Mouse (Mus musculus) kidney, postnatal 25 days (tissue): ENCODE measurements around the gene Xlr4a.
"Not testable (repeated sequence)": the region's sequence is repeated elsewhere in the genome, so short reads cannot be mapped to it uniquely, and the experiment has no call there.

ENCODE experiments used
- DNase-seq, 2 experiments: peaks; one replicate each; pipeline ENCODE4 v3.0.0; 2021; ENCODE audit warnings: mixed read lengths in 2 of 2

The Xlr4a gene

DNA sequence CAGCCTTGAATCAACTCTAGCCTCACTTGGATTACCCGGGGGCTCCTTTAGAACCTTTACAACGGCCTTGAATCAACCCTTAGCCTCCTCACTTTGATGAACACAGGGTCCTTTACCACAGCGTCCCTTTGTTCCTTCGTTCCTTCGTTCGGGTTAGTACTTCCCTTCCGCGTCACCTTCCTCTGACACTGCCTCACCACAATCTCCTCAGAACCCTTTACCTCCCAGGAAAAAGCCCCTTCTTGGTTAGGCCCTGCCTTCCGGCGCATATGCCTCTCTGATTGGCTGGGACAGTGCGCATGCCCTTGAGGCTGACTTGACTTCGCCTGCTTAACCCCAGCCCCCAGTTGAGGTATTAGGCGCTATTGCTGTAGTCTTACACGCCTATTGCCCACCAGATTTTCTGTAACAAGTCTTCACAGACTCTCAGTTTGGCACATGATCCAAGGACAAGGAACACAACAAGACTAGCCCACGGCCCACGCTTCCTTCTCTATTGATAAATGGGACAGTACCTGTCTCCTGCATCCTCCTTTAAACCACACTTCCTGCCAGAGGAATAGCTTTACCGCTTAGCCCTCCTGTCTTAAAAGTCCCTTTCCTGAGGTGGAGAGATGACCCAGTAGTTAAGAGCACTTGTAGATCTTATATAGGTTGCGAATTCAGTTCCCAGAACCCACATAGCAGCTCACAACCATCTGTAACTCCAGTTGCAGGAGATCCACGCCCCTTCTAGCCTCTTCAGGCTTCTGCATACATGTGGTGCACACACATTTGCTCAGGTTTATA lies at the start of gene Xlr4a:
Xlr4a (minus strand) TSS at position 212 of the 789 bp plus-strand sequence.
- DNase-seq = not testable (repeated sequence)

DNA sequence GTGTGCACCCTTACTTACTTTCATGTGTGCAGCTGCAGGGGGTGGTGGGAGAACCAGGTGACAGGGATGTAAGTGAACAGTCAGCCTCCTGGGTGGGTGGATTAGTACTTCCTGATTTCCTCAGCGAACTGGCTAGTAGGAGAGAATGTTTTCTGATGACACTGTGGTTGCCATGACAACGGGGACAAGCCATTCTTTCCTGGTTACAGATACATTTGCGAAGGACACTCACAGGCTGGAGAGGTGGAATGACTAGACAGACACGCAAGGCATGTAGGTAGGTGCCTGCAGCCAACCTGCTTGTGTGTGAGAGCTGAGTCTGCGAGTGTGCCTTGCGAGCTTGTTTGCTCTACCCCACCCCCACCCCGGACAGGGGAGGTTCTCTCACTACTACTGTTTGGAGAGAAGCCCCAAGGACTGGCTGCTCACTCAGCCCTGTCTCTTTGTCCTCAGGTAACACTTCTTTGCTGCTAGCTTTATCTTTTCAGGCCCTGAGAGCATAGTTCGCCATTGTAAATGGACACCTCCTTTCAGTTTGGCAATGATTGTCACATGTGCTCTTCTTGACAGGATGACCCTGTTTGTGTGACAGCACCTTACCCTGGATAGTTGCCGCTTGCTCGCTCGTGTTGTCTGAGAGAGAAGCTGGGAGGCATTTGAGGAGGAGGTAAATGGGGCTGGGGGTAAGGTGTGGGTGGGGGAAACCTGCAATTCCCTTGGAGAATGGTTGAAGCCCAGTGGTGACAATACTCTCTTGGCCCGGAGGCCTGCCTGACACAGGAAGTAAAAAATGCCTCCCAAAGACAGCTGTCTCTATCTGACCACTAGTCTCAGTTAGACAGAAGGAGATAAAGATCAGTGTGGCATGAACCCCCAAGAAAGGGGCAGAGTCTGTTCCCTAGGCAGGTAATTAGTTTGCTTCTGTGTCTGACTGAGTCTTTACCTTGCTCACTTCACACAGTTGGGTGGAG lies 40.9 kb upstream of the Xlr4a start:
- DNase-seq = not testable (repeated sequence)

DNA sequence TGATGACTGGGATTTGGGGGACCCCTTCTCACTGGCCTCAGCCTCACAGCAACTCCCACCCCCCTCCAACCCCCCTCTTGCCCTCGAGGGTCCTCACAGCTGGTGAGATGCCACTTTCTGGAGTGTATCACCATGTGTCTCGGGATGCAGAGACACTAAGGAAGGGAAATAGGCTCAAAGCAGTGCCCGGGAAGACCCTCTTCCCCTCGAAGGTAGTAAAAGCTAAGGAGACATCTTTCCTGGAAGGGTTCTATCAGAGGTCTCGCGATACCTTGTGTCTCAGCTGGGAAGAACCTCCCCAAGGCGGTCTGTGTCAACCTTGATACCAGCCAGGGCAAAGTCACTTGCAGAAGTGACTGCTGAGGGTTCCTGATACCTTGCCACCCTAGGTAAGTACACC lies 34.5 kb upstream of the Xlr4a start, which contains the start of gene Gm14685:
Gm14685 (plus strand) TSS at position 301 of the 400 bp plus-strand sequence.
- DNase-seq = not testable (repeated sequence)

DNA sequence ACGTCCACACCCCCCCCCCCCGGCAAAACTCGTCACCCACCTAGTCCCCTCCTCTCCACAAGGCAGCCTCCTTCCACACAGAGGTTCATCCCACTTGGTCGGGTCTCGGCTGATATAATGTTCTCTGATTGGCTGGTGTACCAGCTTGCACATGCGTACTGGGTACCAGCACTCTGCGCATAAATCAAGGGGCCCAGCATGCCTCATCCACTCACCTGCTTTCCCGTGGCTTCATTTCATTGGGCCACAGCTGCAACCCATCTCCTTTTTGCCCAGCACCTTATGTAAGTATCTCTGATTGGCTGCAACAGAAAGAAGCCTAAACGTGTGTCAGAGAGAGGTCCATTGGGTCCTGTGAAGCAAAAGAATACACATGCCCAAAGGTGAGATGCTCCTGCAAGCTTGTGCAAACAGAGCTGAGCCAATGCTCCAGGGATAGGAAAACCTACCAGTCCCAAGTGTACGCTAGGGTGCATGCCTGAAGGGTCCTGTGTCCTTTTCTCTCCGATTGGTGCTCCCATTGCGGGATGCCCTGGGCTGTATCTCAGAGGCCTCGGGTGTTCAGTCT lies 14.7 kb upstream of the Xlr4a start, which contains the start of gene Xlr3a:
Xlr3a (minus strand) TSS at position 155 of the 568 bp plus-strand sequence.
- DNase-seq = peak in 1 of 2 experiments; percentile 1

DNA sequence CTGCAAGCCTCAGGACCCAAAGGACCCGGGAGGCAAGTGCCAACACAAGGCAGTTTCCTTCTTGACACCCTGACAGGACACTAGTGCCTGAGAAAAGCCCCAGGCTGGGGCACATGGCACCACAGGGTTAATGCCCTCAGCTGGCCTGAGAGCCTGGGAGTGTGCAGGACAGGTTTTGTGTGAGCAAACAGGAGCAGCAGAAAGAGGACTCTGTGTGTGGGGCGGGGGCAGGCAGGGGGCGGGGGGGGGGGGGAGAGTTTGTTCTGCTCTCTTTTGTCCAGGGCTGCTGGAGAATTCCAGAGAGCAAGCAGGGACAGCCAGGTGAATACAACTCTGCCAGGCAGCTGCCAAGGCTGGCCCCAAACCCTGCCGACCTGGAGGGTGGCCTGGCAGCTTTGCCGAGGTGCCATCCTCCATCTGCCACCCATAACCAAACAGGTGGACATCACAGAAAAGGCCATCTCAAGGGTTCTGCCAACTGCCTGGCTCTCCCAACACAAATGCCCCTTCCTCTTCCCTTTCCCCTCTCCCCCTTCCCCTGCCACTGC lies 15.4 kb downstream of the Xlr4a start:
- DNase-seq = not testable (repeated sequence)

DNA sequence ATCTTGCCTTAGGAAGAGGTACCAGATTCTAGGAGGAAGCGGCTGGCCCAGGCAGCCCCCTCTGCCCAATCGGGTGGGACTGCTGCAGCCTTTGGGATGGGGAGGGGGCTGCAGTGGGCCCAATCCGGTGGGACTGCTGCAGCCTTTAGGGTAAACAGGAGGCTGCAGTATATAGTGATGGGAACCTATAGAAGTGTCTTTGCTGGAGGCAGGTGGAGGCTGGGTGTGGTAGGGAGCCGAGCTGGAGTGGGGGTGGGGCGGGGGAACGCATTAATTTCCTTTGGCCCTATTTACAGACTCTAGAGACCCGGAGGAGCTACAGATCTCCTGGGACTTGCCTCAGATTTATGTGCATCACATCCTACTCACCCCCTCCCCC lies 17.9 kb downstream of the Xlr4a start, which contains the start of gene Pnma3:
Pnma3 (plus strand) TSS at position 373 of the 379 bp plus-strand sequence.
- no peak for DNase-seq

DNA sequence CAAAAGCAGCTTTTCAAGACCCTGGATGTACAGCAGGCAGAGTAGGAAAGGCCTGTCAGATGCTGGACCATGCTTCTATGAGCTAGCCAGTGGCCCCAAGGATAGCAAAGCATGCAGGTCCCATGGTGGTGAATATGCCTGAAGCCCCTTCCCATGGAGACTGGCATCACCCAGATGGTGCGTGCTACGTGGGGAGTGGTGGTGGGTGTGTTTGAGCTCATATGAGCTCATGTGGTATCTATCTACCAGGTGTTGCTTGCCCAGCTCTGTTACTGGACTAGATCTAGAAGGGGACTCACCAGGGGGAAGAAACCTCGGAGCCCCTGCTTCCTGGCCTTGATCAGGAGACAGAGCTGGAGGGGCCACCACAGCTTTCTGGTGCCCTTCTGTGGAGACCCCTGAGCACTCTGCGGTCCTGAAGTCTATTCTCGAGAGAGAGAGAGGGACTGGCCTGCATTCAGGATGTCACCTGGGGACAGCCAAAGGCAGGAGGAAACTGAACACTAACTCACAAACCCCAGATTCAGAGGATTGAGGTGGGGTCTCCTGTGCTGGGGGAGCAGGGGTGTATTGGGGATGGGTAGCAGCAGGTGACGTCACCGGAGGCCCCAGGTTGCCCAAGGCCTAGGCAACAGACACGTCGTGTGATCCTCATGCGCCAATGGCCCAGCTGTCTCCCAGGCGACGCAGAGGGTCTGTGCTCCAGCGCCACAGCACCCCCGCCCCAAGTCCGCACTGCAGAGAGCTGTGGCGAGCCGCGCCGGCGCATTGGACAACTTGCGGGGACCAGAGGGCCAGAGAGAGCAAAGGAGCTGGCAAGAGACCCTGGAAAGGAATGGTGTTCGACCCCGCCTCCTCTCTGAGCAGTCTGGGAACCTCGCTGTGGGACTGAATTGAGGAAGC lies 18.5 kb downstream of the Xlr4a start:
- DNase-seq = no peak

DNA sequence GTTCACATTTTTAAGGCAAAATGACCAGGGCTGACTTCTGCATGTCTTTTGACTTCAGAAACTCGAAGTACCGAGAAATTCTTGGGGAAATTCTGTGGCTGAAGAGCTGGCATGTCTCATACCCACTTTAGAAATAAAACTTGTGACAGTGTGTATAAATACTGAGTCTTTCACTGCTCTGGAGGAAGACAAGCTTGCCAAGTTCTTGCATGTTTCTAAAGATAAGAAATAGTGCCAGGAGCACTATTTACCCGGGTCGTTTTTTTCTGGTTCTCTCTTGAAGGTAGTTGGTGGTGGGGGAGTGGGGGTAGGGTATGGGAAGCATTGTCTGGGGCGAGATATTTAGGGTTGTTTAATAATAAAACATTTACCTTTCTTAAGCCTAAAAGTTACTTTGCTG lies 20.0 kb downstream of the Xlr4a start:
- DNase-seq = no peak

DNA sequence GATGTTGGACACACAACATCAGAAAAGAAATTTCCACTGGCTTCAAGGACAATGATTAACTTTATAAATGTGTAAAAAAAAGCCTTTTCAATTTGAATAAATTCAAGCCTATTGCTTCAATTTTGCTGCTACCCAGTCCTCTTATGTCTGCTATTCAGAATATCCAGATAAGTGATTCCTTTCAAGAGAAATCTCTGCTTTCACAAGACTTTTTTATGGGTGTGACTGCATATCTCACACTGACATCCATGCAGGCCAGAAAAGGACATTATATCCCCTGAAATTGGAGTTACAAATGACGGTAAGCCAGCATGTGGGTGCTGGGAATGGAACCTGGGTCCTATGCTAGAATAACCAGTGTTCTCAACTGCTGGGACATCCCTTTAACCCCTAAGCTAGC lies 20.8 kb downstream of the Xlr4a start:
- DNase-seq = no peak

DNA sequence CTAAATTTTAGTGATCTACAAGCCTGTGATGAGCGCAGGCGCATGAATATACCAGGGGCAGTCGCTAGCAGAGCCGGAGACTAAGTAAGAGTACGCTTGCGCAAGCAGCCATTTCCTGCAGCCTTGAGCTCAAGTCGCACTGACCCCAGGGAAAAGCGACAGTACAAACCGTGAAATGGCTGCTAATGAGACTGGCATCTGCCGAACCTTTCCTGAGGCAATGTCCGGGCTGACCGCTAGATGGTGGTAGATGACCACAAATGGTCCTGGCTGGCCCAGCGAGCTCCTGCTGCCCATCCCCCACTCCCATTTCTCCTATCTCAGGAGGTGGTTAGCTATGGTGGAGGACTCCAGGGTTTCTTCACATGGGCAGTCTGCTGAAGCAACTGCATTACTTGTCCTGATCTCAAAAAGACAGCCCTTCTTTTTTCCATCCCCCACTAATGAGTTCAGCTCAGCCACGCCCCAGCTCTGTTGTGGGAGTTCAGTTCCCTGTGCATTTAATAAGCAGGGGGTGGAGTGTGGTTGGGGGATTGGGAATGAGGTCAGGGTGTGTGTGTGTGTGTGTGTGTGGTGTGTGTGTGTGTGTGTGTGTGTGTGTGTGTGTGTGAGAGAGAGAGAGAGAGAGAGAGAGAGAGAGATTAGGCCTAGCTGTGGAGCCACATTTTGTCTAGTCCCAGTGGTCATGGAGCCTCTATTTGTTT lies 28.3 kb downstream of the Xlr4a start:
- peak; percentile 91 to 94 for DNase-seq

DNA sequence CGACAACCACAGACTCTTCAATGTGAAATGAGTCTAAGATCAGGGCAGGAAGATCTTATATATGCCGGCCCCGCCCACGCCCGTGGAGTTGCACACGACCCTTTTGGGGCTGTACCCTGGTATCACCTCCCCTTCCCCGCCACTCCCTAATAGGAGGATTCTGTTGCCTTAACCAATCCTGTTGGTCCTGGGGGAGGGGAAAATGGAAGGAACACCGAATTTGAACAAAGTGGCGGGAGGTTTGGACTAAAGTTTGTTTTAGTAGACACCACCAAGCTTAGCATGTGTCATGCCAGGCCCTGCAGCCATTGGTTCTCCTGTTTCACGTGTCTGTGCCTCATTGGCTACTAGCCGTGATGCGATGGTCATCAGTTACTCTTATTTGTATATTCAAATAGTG lies 42.6 kb downstream of the Xlr4a start:
- no peak for DNase-seq

DNA sequence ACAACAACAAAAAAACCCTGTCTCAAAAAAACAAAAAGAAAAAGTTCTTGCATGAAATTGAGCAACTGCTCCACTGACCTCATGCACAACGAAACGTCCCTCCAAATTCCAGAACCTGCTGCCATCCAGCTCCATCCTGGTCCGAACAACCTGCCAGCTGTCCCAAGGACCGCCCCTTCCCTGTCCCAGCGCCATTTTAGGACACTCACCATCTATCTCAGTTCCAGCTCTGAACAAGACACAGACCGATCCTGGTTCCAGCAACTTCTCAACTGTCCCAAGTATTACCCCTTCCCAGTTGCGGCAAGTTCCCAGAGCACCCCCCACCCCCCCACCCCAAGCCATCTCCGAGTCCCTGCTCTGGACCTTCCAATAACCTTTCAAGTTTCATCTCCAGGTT lies 43.4 kb downstream of the Xlr4a start:
- DNase-seq = no peak

DNA sequence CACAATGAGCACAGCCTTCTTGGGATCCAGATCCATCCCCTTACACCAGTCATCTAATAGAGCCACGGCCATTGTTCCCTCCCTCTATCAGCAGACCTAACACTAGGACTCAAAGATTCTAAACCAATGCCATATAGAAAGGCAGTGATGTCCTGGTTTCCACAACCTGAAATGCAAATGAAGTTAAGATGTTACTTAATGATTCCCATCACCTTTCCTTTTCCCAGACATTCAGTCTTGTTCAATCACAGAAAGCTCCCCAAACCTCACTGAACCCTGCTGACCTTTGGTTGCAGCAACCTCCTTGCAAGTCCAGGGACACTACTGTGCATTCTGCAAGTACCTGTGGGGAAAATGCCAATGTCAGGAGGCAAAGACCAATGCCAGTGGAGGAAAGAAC lies 45.3 kb downstream of the Xlr4a start, which contains the start of gene Pnma5:
Pnma5 (minus strand) TSS at position 101 of the 400 bp plus-strand sequence.
- no peak for DNase-seq
